Mouse (Mus musculus) ZHBTc4 (cell line): ENCODE measurements around the gene Acin1.

Experiments used
- DNase-seq: peaks from one replicate; pipeline ENCODE4 v3.0.0-alpha.2; 2011; ENCODE audit warnings: low read depth, low spot score

Gene Acin1

GRCm38 (mm10) chr14:54609962-54610361 is 76.8 kb downstream of the Acin1 start:
- peak; percentile 85 for DNase-seq

GRCm38 (mm10) chr14:54609245-54609644 is 77.5 kb downstream of the Acin1 start:
- no peak for DNase-seq

GRCm38 (mm10) chr14:54607226-54607625 is 79.5 kb downstream of the Acin1 start:
- DNase-seq = no peak

GRCm38 (mm10) chr14:54605752-54606321 is 80.9 kb downstream of the Acin1 start, which contains the start of gene 4931414P19Rik:
4931414P19Rik (minus strand) TSS chr14:54605993.
- peak; percentile 85 for DNase-seq

GRCm38 (mm10) chr14:54603686-54604085 is 83.0 kb downstream of the Acin1 start:
- DNase-seq = no peak

- peak; percentile 99 for DNase-seq
Measured at GRCm38 (mm10) chr14:54603038-54603654, 83.6 kb downstream of the Acin1 start.

GRCm38 (mm10) chr14:54602613-54603012 is 84.1 kb downstream of the Acin1 start:
- peak; percentile 32 for DNase-seq

GRCm38 (mm10) chr14:54601601-54602000 is 85.1 kb downstream of the Acin1 start:
- no peak for DNase-seq

GRCm38 (mm10) chr14:54597084-54597483 is 89.6 kb downstream of the Acin1 start:
- peak; percentile 87 for DNase-seq

- DNase-seq = no peak
Measured at GRCm38 (mm10) chr14:54594631-54595414, 91.9 kb downstream of the Acin1 start.

- DNase-seq = peak; percentile 73
Measured at GRCm38 (mm10) chr14:54594055-54594454, 92.7 kb downstream of the Acin1 start.

GRCm38 (mm10) chr14:54592319-54592934 is 94.3 kb downstream of the Acin1 start:
- no peak for DNase-seq
